Mouse (Mus musculus) small intestine, adult 2 months (tissue): Measurements from ENCODE around the gene Abca4. TPM values are rescaled to one million over a fixed set of nuclear protein-coding genes. Genes with fewer than 3 reads are reported as not detected.
A peak's percentile ranks its signal among the peaks of the same experiment; 100 is the strongest.

ENCODE experiments used
- H3K27ac ChIP-seq: fragments of 200-500 bp; 2 replicates; pipeline ENCODE4 v1.5.1; 2012; ENCODE audit warnings: low read depth, low read length, control low read depth, inconsistent platforms; ENCODE audit not compliant: insufficient read depth
- H3K27me3 ChIP-seq: fragments of 200-500 bp; 2 replicates; pipeline ENCODE4 v1.6.1; 2012; ENCODE audit warnings: mild to moderate bottlenecking, moderate library complexity, low read length, inconsistent platforms; ENCODE audit not compliant: control insufficient read depth, insufficient read depth
- H3K36me3 ChIP-seq: fragments of 200-500 bp; 2 replicates; pipeline ENCODE4 v1.6.1; 2012; ENCODE audit warnings: mild to moderate bottlenecking, low read length, control low read depth, inconsistent platforms; ENCODE audit not compliant: control insufficient read depth, insufficient read depth
- H3K4me1 ChIP-seq: fragments of 200-500 bp; 2 replicates; pipeline ENCODE4 v1.6.1; 2012; ENCODE audit warnings: low read length, inconsistent platforms, mixed read lengths; ENCODE audit not compliant: control insufficient read depth, insufficient read depth, insufficient read length
- H3K4me3 ChIP-seq: fragments of 200-500 bp; 2 replicates; pipeline ENCODE4 v1.5.1; 2012; ENCODE audit warnings: low read depth, mild to moderate bottlenecking, control low read depth, inconsistent platforms, low read length, moderate library complexity
- CTCF ChIP-seq: fragments of 200-500 bp; IDR thresholded peaks from 2 replicates; pipeline ENCODE4 v1.5.1; 2012; ENCODE audit warnings: low read depth, mild to moderate bottlenecking, control low read depth, inconsistent platforms, low read length, moderate library complexity, mixed read lengths; ENCODE audit not compliant: insufficient replicate concordance, insufficient read length; ENCODE audit errors: extremely low read depth
- POLR2A ChIP-seq: fragments of 200-500 bp; IDR thresholded peaks from 2 replicates; pipeline ENCODE4 v1.6.1; 2012; ENCODE audit warnings: low read depth, mild to moderate bottlenecking, control low read depth, inconsistent platforms, low read length, moderate library complexity
- WGBS: fragments of 180-500 bp; shearing (Covaris S2); methylation state at CpG from one replicate; pipeline ENCODE4 v1.1.7; 2018; 5-methylcytosine and 5-hydroxymethylcytosine counted together
- polyA plus RNA-seq: library from polyadenylated mRNA; depleted of rRNA; stranded (reverse); fragments of >200 nt; gene quantifications from 2 replicates; pipeline ENCODE4 v1.2.3, GENCODE M21; 2012

The Abca4 gene
- polyA plus RNA-seq, 1 experiment = 0.05 TPM

DNA sequence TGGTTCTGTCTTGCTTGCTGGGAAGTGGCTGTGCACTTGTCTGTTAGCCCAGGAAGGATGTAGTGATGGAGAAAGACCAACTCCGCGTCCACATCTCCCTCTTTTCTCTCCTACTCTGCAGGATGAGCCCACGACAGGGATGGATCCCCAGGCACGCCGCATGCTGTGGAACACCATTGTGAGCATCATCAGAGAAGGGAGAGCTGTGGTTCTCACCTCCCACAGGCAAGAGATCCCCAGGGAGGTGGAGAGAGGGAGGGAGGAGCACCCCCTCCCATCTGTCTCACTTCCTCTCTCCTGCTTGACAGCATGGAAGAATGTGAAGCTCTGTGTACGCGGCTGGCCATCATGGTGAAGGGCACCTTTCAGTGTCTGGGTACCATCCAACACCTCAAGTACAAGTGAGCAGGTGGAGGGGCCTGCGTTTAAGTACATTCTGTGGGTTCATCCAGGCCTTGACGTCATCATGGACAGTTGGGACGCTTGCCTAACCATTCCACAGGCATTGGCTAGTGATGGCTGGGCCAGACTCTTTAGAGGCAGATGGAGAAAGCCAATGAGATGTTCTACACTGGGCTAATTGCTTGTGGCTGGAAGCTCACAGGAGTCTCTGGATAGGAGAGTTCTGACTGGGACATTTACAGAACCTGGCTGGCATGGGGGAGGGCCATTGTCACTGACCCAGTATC lies 126.5 kb downstream of the Abca4 start:
- Histone ChIP-seq H3K27ac (no peak overlapping the region), H3K27me3 (no peaks in the 10 kb centered on the region), H3K4me1 (no peaks in the 10 kb centered on the region), H3K4me3 (no peak overlapping the region), H3K36me3 (no peaks in the 10 kb centered on the region)
- TF ChIP-seq CTCF = no peak
- 83% methylated on average over 10 of the region's 10 CpGs for WGBS

DNA sequence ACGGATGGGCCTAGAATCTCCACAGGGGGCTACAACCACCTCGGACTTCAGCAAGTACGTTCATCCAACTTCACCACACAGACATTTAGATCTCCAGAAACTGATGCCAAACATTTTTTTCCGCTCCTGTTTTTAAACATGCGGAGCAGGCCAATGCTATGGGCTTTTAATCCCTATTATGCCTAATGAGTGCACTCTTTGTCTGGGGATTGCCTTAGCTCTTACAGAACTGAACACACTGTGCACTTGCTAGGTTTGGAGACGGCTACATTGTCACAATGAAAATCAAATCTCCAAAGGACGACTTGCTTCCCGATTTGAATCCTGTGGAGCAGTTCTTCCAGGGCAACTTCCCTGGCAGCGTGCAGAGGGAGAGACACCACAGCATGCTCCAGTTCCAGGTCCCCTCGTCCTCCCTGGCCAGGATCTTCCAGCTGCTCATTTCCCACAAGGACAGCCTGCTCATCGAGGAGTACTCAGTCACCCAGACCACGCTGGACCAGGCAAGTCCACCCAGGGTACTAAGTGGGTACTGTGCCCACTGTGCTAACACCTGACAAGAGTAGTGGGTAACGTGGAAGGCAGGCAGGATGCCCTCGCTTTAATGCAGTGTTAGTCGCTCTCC lies 129.4 kb downstream of the Abca4 start:
- WGBS = 86% methylated on average over 15 of the region's 15 CpGs
- no peak overlapping the region for H3K4me3 ChIP-seq
- no peak for TF ChIP-seq CTCF
- TF ChIP-seq POLR2A = no peak
- no peaks in the 10 kb centered on the region for H3K36me3 ChIP-seq
- H3K4me1 ChIP-seq = no peaks in the 10 kb centered on the region
- H3K27me3 ChIP-seq = no peaks in the 10 kb centered on the region
- no peak overlapping the region for H3K27ac ChIP-seq

DNA sequence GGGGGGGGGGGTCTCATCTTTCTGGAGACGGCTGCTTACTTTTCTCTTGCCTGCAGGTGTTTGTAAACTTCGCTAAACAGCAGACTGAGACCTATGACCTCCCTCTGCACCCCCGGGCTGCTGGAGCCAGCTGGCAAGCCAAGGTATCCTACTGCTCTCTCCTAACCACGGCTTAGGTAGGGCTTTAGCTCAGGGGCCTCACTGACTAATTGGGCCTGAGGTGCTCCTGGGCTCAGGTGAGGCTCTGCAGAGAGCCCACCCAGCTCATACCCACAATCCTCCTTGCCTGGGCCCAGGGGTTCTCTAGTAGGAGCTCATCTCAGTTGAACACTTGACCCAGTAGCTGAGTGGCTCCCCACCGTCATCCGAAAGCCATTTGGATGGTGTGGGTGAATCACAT lies 131.8 kb downstream of the Abca4 start:
- no peaks in the 10 kb centered on the region for H3K27me3 ChIP-seq
- no peak overlapping the region for H3K27ac ChIP-seq
- H3K4me1 ChIP-seq = no peaks in the 10 kb centered on the region
- no peak overlapping the region for H3K4me3 ChIP-seq
- 67% methylated on average over 6 of the region's 6 CpGs for WGBS
- TF ChIP-seq CTCF (no peak), POLR2A (no peak)
- no peaks in the 10 kb centered on the region for H3K36me3 ChIP-seq

DNA sequence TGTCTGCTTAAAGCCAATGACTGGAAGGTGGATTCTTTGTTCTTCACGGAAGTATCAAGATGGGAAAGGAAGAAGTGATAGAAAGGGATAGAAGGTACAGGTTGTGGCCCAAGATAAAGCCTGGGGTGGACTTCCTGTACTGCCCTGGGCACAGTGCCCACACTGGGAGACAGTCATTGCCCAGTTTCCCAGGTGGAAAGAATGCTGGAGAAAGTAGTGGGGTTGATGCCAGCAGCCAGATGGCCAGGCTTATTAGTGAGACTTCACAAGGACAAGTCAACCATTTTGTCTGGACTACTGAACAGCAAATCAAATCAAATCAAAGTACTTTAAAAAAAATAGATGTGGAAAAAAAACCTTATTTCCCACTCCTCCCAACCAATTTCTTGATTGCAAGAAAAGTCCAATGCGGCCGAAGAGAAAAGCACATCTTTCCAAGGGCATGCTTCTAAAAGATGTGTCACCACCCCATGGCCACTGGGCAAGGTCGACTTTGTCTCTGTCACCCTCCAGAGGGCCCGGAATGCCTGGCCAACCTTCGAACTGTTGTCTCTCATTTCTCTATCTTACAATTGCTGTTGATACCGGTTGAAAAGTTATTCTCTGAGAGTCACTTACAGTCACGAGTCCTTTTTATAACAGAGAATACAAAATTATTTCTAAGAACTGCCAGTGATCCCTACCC lies 132.6 kb downstream of the Abca4 start:
- Histone ChIP-seq H3K36me3 (no peaks in the 10 kb centered on the region), H3K4me3 (no peak overlapping the region), H3K27ac (no peak overlapping the region), H3K27me3 (no peaks in the 10 kb centered on the region), H3K4me1 (no peaks in the 10 kb centered on the region)
- 62% methylated on average over 8 of the region's 8 CpGs for WGBS
- no peak for TF ChIP-seq POLR2A
- TF ChIP-seq CTCF = no peak

DNA sequence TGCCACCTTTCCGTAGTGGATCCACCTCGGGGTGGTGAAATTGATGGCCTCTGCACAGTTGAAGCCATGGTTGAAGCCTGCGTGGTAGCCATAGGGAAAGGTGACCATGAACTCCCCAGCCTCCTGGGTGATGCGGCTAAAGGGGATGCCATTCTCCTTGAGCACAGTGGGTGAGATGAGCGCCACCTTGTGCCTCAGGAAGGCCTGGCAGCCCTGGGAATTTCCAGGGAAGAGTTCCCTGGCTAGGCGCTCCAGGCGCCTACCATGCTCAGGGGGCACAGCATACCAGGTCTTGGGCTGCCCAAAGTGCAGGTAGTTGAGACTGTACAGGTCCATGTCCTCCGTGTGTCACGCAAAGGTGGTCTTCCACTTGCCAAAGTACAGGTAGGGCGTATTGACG lies 139.9 kb downstream of the Abca4 start:
- peak; percentile 26; the same call in 1 of the 2 replicates for TF ChIP-seq CTCF
- TF ChIP-seq POLR2A = no peak
- no peak overlapping the region for H3K27ac ChIP-seq
- no peaks in the 10 kb centered on the region for H3K27me3 ChIP-seq
- no peak overlapping the region for H3K4me3 ChIP-seq
- no peaks in the 10 kb centered on the region for H3K36me3 ChIP-seq
- no peaks in the 10 kb centered on the region for H3K4me1 ChIP-seq
- 57% methylated on average over 11 of the region's 11 CpGs for WGBS

DNA sequence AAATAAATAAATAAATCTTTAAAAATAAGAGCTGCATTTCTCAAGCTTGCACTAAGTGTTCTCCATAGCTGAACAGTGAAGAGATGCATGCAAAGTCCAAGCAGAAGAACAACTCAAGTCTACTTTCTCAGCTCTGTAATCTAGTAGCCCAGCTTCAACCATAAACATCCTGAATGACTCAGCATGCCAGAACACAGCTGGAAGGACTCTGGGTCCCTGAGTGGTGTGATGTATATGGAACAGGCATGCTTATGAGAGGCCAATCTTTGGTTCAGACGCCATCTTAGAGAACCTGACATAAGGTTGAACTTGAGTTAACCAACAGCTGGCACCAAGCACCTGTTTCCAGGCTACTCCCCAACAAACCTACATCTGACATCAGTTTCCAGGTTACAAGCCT lies 142.7 kb downstream of the Abca4 start:
- WGBS = 45% methylated on average over 1 of the region's 1 CpGs
- Histone ChIP-seq H3K4me3 (no peak overlapping the region), H3K27ac (no peak overlapping the region), H3K36me3 (no peaks in the 10 kb centered on the region), H3K27me3 (no peaks in the 10 kb centered on the region), H3K4me1 (no peaks in the 10 kb centered on the region)
- no peak for TF ChIP-seq CTCF
- no peak for TF ChIP-seq POLR2A

DNA sequence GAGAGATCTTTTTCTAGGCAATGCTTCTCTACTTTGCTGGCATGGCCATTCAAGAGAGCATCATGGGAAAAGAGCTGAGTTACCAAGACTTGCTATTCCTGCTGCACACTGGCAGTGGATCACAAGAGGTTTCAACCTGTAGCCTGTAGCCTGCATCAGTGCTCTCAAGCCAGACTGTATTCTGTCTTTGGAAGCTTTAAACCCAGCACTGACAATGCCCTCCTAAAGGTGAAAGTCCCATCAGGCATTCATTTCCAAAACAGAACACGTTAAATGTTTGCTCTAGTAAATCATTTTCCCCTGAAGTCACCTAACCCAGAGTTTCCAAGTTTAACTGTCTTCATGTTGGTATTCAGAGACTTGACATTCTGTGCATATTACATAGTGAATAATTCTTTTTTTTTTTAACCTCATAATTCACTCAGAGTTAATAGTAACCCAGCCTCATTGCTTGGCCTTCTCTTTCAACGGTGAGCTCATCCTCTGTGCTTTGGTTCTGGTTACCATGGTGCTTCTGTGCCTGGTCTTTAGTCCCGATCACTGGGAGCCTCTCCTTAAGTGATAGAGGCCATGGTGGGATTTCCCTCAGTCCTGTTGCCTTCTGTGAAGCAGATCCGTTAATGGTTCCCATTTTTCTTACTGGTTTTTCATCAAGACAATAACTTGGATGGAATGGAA lies 152.5 kb downstream of the Abca4 start:
- TF ChIP-seq CTCF (no peak), POLR2A (no peak)
- Histone ChIP-seq H3K27me3 (no peaks in the 10 kb centered on the region), H3K27ac (no peak overlapping the region), H3K4me1 (peaks cover 6% of the 10 kb centered on the region; the same call in 1 of the 2 replicates), H3K36me3 (no peaks in the 10 kb centered on the region), H3K4me3 (no peak overlapping the region)
- 70% methylated on average over 4 of the region's 4 CpGs for WGBS
